Mouse (Mus musculus) Muller cell, postnatal 12 days (primary cell): ENCODE data around the gene Mfng.

Experiments used
- DNase-seq: peaks from one replicate; pipeline ENCODE4 v3.0.0-alpha.2; 2015; ENCODE audit errors: inconsistent ontology term

Gene Mfng

DNA sequence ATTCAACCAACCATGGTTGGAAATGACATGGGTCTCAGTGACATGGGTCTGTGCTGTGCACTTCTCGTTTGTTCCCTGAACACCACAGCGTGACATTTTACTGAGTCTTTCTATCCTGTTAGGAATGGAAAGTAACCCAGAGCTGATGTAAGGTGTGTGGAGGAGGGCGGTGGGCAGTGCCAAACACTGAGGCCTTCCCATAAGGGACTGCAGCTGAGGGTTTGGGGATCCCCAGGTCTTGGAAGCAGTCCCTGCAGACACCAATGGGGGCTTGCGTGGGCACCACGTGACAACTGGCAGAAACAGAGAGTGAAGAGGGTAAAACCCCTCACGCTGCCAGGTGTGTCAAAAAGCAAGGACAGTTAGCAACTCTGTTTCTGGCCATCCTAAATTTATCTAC, 15.1 kb downstream of the Mfng start:
- no peak for DNase-seq

DNA sequence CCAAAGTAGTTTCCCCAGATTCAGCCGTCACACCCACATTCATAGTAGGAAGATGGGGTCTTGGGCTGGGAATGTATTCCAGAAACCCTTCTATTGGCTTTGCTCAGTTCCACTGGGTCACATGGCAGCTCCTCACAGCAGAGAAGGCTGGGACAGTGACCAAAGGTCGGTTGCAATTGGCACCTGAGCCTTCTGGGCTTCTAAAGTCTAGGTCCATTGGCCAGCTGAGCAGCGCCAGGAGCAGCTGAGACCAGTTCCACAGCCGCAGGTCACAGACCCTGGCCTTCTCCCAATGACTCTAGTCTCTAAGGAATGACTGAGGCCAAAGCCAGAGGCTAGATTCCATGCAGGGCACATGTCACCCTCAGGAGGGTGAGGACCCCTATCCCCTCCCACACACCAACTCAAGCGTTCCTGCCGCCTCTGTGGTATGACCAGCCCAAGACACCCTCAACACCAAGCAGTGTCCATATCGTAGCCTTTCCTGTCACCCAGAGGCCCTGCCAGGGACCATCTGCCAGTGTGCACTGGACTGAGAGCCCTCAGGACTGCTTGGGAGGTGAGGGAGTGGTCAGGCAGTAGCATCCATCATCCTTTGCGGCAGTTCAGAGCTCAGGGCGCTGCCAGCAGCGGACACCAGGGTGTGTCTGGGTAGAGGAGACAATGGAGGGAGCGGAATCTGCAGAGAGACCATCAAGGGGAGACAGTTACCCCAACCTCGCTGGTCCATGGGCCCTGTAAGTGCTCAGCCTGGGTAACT, 17.1 kb downstream of the Mfng start:
- no peak for DNase-seq

DNA sequence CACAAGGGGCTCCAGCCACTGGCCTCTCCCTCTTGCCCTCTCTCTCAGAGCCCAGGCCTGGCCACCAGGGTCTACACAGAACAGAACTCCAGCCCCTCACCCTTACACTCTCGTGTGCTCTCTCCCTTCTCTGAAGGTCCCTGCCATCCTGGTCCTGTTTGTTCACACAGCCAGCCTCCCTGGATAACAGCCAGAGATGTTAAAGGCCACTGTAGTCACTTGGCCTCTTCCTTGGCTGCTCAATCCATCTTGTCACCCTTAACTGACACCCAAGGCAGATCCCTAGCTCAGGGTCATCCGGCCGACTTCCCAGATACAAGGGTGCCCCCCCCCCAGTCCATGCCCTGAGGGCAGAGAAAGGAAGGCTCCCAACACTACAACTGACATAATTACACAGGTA, 18.0 kb downstream of the Mfng start:
- DNase-seq = no peak

DNA sequence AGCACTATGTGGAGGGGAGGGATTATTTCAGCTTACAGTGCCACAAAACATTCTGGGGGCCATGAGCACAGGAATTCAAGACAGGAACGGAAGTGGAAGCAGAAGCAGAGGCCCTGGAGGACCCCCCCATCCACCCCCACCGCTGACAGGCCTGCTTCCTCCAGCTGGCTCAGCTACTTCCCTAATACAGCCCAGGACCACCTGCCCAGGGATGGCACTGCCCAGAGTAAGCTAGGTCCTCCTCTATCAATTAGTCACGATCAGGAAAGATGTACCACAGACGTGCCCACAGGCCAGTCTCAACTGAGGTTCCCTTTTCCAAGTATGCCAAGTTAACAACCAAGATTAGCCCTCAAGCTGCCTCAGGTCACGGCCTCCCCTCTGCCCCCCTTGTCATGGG, 19.1 kb downstream of the Mfng start:
- no peak for DNase-seq

DNA sequence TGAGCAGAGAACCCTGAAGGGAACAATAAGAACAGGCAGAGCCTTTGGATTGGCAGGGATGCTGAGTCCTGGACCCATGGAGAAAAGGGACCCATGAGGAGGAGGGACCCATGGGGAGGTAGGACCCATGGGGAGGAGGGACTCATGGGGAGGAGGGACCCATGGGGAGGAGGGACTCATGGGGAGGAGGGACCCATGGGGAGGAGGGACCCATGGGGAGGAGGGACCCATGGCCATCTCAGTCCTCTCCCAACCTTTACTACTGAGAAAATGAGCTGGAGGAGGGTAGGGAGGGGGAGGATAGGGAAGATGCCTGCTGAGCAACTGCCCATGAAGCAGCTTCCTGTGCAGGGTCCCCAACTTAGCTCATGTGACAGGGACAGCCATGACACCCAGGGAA, 20.3 kb downstream of the Mfng start:
- DNase-seq = no peak

DNA sequence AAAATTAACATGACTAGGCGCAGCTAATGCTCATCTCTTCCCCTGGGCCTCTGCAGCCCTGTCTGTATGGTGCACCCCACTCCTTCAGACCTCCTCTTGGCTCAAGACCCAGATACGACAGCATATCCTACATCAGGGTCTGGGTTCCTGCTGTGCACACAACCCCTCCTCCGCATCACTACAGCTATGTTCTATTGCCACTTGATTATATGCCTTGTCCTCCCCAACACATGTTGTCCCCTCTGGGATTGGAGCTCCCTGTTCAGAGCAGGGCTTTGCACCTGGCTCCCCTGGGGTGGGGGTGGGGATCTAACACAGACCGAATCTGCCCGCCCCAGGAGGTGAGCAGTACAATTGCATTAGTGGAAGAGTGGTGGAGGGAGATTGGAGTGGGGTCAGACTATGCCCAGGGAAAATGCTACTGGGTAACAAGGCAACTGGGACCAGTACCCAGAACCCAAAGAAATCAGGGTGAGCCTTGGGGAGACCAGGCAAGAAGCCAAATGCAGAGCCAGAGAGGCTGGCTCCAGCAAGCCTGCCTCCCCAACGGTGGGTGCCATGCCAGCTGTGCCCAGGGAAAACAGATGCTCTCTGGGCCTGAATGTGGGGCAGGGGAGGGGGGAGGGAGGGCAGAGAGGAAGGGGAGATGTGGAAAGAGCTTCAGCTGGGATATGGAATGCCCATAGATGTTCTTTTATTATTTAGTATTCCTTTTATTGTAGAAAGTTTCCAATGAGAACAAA, 22.5 kb downstream of the Mfng start:
- no peak for DNase-seq

DNA sequence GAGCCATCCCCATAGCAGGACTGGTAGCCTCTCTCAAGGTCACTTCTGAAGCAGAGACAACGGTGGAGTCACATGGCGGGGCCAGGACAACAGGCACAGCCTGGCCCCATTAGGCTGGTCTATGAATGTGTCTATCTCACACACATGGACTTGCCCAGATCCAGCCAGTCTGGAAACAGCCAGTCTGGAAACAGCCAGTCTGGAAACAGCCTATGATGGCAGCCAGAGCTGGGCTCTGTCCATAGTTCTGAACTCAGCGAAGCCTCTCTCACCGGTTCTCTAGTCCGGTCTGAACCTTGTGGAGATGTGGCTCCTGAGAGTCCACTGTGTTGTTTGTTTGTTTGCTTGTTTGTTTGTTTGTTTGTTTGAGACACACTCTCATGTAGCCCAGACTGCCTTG, 23.4 kb downstream of the Mfng start:
- DNase-seq = peak; percentile 33

DNA sequence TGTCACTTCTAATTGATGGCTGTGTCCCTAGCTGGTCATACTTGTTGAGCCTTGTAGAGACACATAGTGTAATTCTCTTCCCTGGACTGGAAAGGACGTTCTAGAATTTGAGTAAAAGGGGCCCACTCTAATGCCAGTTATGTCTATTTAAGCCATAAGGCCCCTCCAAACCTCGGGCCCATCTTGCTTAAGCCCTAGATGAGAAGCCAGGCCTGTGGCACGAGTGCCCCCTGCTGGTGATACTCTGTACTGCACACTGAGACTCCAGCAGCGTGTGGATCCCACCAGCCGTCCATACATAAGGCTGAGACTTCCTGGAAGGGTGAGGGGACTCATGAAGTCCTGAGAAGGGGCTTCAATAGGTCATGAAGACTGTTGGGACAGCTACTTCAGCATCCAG, 29.1 kb downstream of the Mfng start:
- peak; percentile 40 for DNase-seq

DNA sequence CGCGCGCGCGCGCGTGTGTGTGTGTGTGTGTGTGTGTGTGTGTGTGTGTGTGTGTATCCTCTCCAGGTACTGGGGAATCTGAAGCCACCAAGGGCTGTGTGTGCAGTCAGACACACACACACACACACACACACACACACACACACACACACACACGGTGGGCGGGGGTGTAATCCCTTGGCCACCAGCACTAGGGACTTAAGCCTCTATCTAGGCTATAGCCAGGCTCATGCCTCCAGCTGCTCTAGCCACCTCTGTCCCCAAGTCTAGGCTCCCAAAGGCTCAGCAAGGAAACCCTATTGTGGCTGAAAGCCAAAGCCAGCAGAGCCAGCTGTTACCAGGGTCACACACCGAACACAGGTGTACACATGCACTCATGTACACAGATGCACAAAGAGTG, 30.4 kb downstream of the Mfng start:
- no peak for DNase-seq

DNA sequence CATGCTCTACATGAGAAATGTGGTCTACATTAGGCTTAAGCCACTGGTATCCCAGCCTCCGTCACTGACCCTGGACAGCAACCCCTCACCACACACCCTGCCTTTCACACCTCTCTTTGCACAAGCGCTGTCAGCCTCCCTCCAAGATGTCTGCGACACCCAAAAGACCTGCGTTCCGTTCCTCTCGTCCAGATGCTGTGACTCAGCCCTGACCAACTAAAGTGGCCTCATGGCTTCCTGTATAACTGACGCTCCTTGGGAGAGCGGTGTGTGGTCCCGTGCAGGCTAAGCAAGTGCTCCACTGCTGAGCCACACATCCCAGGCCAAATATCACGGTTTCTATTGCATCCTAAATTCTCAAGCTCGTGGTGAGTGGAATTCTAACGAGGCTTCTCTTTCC, 32.6 kb downstream of the Mfng start:
- no peak for DNase-seq

DNA sequence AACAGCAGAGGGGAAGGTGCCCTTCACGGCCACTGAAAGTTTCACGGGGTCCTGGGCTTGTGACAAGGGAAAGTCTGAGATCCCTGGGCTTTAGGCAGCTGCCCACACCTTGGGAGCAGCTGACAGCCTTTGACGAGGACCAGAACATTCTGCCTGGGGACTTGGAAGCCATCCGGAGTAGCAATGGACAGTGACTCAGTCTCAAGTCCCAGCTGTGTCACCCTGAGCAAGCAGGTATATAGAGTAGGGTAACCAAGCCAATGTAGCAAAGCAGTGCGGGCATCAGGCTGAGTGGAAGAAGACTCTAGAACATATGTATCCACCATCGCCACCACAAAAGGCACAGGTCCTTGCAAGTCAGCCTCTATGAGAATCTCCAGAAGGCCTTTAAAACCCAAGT, 36.1 kb downstream of the Mfng start:
- no peak for DNase-seq

DNA sequence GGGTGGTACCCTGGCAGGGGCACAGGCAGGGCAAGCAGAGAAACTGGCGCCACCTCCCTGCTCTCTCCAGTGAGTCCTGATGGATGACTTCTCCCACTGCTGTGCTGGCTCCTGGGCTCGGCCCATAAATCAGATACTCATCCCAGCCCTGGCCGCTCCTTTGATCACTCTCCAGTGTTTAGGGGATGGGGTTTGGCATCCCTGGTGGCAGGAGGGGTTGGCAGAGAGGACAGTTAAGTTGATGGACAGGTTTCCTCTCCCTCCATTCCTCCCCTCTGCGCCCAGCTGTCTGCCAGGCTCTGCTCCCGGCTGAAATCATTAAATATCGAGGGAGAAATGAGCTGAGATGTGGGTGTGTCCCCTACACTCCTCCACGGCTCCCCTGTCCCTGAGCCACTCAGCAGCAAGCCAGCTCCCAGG, 36.6 kb downstream of the Mfng start:
- DNase-seq = no peak

DNA sequence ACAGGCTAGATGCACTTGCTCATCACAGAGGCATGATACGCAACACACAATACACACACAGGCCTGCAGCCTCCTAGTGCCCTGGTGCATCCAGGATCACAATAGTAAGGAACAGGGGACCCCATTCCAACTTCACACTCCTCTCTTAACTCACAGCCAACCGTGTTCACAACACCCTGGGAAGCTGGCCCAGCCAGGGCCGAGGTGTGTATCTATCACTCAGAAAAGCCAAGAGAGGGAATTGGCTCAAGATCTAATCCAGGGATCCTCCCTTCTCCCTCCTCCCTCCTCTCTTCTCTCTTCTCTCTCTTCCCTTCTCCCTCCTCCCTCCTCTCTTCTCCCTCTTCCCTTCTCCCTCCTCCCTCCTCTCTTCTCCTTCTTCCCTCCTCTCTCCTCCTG, 37.1 kb downstream of the Mfng start:
- DNase-seq = no peak

DNA sequence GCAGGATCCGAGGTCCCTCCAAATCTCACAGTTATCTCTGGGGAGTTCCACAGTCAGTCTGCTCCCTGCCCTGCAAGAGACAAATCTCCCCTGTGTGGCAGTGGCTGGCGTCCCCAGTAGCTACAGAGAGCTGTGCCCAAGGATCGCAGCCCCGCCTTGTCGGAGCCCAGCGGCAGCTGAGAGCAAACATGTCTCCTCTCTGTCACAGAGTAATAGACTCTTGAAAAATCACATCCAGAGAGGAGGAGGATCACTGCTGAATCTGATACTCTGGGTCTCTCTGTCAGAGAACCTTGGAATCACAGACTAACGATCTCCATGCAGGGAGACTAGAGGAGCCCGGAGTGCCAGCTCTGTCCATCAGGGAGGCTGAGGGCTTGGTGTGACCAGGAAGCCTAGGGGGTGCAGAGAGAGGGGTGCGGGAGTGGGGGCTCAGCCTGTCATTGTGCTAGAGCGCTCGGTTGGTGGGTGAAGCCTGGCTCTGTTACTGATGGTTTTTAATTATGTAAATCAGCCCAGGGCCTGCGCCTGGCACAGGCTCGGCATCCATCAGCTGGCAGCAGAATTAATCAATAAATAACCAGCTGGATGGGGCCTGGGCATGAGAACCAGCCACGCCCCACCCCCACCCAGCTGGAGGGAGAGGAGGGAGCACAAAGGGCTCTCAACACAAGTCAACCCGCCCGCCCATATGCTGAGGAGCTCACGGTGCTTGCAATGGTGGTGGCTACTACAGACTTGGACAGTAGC, 37.7 kb downstream of the Mfng start:
- no peak for DNase-seq

DNA sequence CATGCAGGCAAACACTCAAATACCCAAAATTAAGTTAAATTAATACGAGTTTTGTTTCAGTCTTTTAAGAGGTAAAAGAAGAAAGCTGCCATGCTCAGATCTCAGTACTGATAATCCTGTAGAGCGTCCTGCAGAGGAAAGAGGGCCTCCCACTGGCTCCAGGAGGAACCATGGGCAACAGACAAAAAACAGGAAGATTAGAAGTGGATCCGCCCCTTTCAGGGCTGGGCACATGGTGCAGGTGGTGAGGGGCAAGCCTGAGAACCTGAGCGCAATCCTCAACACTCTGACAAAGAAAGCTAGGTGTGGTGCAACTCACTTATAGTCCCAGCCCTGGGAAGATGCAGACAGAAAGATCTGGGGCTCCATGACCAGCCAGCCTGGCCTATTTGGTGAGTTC, 41.4 kb downstream of the Mfng start:
- DNase-seq = no peak

DNA sequence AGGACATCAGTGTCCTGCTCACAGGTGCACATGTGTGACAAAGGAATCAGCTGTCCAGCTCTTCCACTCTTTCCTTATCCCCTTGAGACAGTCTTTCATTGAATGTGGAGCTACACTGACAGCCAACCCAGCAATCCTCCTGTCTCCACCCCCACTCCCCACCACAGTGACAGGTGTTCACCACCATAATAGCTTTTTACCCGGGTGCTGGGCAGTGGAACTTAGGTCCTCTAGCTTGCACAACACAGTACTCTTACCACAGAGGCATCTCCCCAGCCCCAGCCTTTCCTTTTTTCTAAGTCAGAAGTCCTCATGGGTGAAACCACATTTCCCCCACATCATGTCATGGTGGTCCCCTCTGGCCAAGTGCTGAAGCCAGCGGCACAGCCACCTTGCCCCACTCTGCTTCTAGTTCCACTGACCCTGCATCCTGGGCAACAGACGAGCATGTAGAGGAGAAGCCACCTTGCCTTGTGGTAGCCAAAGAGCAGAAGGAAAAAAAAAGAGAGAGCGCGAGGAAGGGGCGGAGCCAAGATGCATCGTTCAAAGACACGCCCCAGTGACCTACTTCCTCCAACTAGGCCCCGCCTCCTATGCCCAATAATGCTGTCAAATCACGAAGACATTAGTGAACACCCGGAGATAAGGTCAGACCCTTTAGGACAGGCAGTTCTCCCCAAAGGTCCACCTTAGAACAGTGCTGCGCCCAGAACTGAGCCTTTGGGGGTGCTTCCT, 42.8 kb downstream of the Mfng start:
- no peak for DNase-seq

DNA sequence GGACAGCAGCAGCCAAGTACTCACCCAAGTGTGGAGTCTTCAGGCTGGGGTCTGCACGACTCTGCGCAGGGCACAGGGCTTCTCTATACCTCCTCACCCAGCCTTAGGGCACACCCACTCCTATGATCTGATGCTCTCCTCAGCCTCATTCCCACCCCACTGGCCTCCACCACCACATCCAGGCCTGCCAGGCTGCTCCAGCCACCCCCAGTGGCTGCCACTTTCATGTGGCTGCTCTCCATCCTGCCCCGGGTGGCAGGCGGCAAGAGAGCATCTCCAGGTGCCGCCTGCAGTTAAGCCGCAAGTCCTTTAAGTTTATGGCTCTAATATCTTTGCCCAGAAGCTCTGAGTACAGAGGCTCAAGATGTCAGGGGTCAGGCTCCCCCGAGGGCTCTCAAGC, 46.6 kb downstream of the Mfng start:
- no peak for DNase-seq

DNA sequence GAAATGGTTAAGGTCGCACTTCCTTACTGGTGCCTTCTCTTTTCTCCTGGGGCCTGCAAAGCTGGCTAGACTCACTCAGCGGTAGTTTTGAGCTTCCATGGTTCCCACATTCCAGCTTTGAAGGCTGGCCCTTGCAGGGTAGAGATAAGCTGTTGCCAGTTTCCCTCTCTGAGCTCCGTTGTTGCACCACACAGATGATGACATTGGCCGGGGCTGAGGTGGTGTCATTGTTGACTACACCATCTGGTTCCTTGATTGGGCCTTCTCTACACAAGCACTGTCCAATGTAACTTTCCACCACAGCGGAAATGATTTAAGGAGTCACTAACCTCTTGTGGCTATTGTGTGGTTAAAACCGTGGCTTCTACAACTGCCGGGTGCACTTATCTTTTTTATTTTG, 52.7 kb downstream of the Mfng start:
- DNase-seq = no peak

DNA sequence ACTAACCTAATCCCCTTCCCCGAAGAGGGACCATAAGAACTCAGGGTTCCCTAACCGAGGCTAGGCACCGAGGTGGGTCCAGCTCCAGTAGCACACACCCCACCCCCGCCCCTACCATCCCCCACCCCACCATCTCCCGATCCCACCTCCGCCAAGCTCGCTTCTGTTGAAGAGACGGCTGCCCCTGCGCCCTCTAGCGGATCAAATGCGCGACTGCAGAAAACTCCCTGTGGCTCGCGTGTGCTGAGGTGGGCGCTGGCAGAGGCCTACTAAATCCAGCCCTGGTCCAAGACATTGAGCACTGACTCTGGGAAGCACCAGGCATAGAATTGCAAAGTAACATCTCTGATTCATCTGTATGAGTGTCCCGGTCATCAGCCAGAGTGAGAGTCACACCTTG, 53.2 kb downstream of the Mfng start:
- DNase-seq = peak; percentile 26

DNA sequence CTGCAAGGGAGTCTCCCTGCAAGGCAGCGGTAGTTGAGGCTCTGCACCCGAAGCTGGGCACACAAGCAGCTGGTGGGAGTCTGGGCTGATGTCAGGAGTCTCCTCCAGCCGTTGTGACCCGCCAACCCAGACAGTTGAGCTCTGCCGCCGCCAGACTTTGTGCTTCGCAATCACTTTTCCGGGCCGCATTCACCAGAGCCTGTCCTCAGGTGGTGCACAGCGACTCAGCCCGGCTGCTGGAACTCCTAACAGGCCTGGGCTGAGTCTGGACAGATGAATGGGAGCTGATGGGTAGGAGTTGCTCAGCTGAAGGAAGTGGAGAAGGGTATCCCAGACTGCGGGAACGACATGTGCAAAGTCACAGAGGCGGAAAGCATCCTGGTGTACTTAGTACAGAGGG, 53.9 kb downstream of the Mfng start:
- DNase-seq = no peak

DNA sequence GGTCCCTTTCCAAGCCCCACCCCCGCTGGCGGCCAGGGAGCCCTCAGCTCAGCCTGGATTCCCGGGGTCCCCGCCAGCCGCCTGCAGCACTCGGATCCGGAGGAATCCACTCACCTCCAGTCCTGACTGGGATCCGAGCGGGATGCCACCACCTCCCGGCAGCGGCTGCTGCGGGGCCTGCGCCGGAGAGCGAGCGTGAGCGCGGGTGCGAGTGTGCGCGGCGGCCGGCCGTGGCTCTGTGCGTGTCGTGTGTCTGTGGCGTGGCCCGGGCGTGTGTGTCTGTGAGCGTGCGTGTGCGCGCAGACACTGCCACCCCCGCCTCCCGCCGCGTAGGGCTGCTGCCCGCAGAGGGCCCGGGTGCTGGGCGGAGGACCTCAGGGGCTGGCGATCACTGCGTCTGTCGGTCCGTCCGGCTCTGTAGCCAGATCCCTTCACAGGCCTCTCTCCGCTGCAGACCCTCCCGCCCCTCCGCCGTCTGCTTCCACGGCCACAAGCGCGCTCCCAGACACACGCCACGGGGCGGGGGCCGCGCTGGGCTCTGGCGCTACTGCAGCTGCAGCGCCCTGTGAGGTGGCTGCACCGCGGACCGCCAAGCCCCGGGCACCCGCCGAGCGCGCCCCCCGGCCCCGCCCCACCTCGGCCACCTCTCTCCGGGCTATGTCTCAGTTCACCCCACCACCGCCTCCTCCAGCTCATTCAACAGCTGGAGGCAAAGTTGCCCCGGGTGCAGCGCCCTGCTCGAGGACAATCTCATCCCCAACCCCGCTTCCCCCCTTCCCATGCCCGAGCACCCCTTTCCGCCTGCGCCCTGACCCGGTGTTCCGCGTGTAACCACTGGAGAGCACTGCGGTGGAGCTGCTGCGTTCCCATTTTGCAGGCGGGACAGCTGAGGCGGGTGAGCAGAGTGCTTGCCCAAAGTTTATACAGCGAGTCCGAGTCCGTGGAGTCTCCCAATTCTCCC, 54.7 kb downstream of the Mfng start, which contains the start of gene Elfn2:
TSS of gene Elfn2 (minus strand) at position 482 of the 961 bp plus-strand sequence.
- peak; percentile 22 for DNase-seq
